Mouse (Mus musculus): ENCODE results near the gene Ppara.

DNA sequence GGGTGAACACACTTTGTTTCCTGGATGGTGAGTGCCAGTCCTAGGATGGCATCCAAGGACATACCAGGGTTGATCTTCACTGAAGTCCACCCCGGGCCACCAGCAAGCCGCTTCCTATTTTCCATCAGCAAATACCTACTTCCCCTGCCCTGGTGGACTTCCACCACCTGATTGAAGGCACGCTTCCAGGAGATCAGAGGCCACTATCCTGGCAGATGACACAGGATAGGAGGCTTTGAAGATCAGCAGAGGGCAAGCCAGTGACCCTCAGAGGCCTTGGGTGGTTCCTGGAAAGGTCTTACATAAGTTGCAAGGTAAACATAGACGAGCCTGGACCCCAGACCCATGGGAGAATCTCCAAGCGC lies 2.2 kb upstream of the Ppara start:
- TF ChIP-seq POLR2A (IDR thresholded peaks at IDR 0.05; ENCODE audit: low read depth, low read length): no peak
- TF ChIP-seq CTCF (IDR thresholded peaks at IDR 0.05; ENCODE audit: borderline replicate concordance, insufficient read depth, low read length): no peak
